Mouse (Mus musculus) ovary, postnatal 36 days (tissue): Measurements from ENCODE around the gene Fam160b1.
A peak's percentile ranks its signal among the peaks of the same experiment; 100 is the strongest.

Source experiments
- DNase-seq: peaks from one replicate; pipeline ENCODE4 v3.0.0; 2022; ENCODE audit warnings: low spot score, mixed read lengths

The Fam160b1 gene

DNA sequence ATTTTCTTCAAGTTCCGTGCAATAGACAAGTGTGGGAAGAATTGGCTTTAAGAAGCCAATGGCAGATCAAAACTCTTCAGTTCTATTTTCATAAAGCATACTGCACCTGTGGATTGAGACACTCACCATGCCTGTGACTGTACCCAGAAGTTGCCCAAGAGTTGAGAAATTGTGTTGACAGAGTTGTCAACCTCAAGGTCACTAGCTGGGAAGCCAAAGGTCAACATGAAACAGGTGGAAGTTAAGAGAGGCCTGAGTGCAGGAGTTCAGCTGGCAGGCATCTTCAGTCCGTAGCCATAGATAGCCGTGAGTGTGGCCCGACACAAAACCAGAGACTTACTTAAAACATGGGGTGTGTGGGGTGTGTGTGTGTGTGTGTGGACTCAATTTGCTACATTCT lies 6.7 kb downstream of the Fam160b1 start:
- DNase-seq, result no peak

GRCm38 (mm10) chr19:57367849-57368387 lies 7.4 kb downstream of the Fam160b1 start:
- no peak for DNase-seq

GRCm38 (mm10) chr19:57373276-57373811 lies 12.9 kb downstream of the Fam160b1 start:
- no peak for DNase-seq

DNA sequence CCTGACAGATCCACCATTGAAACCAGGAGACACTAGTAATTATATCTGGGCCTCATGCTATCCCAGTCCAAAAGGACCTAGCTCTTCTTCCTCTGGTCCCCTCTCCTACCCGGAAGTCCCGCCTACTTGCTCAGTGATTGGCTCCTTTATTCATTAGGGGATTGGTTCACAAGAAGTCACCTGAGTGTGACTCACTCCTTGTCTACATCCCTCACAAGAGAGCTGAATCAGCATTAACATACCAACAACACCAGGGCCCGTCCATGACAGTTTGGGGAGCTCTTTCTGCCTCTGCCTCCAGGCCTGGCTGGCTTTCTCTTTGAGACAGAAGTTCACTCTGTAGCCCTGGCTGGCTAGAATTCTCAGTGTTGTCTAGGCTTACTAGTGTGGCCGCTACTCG lies 14.7 kb downstream of the Fam160b1 start:
- no peak for DNase-seq

GRCm38 (mm10) chr19:57375746-57376145 lies 15.3 kb downstream of the Fam160b1 start:
- DNase-seq, result no peak

- DNase-seq, result no peak
Observed at GRCm38 (mm10) chr19:57377043-57377703, 16.7 kb downstream of the Fam160b1 start.

- no peak for DNase-seq
Observed at GRCm38 (mm10) chr19:57386176-57386693, 25.8 kb downstream of the Fam160b1 start.

DNA sequence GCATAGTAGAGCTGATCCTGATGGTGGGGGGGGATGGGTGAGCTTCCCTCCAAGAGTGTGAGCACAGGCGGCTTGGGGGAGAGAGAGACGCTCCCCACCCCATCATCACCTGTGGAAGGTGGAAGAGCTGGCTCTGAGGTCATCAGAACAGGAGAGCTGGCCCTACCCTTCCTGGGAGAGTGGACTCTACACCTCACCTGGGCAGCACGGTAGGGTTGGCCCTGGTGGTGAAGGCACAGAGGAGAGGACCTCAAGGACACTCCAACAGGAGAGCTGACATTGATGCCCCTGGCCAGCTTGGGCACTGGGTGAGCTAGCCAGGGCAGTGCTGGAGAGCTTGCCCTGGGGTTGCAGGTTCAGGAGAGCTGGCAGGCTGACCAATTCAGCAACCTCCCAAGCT lies 31.1 kb downstream of the Fam160b1 start:
- no peak for DNase-seq

- no peak for DNase-seq
Observed at GRCm38 (mm10) chr19:57393357-57393957, 33.0 kb downstream of the Fam160b1 start.

DNA sequence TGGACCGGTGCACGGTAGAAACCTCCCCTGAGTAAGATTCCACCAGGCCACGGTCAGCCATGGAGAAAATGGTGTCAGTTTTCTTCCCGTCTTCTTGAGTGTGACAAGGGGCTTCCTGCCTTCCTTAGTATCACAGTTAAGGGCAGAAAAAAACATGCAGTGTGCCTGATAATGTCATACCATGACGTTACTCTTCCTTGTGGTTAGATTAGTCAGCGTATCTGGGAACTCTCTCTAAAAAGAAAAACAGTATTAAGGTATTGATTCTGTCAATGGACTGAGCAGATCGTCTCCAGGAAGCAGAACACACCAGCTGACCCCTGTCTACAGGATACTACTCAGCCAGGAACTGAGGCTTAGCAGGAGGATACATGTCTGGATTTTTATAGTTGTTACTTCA lies 36.1 kb downstream of the Fam160b1 start:
- DNase-seq, result no peak

DNA sequence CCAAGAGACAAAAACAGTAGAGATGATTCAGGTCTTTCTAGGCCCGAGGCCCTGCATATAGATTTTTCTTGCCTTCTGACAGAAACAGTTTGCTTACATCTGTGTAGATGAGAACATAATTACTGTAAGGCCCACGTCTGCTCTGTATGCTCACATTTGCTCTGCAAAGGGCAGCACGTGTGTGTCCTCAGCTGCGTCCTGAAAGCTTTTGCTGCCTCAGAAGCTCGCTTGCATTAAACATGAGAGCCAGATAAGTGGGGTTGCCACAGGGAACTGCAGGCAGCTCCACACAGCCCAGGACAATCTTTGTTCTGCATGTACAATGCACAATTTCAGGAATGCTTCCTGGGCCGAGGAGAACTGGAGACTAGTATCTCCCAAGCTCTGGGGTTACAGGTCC lies 41.9 kb downstream of the Fam160b1 start:
- no peak for DNase-seq

- peak; percentile 82 for DNase-seq
Observed at GRCm38 (mm10) chr19:57403700-57404501, 43.4 kb downstream of the Fam160b1 start.

DNA sequence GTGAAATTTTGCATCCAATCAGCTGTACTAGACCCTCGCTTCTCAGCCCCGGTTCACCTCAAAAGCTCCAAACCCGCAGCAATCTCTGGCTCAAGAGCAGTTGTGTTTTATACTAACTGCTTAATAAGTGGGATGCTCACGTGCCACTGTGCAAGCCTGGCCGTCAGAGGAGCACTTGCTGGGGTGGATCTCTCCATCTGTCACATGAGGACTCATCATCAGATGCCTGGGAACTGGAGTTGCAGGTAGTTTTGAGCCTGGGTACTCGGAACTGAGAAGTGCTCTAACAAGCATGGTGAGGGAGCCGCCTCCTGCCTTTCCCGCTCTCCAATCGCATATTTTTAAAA lies 44.0 kb downstream of the Fam160b1 start:
- DNase-seq, result no peak

DNA sequence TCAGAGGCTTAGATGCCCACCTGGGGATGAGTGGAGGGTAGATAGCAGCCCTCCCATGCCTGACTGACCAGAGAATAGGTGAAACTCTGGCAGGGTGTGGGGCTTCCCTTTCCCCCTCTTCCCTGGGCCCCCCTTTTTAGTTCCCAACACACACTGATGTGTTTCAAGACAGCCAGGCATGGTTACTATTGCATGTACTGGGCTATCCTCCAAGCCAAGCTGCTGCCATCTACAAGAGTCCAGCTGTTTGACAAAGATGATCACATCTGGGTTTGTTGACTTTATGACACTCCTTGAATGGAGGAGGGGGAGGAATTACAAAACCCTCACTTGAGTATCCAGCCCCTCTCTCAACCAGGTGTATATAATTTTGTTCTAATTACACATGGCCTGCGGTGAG lies 47.5 kb downstream of the Fam160b1 start:
- no peak for DNase-seq

DNA sequence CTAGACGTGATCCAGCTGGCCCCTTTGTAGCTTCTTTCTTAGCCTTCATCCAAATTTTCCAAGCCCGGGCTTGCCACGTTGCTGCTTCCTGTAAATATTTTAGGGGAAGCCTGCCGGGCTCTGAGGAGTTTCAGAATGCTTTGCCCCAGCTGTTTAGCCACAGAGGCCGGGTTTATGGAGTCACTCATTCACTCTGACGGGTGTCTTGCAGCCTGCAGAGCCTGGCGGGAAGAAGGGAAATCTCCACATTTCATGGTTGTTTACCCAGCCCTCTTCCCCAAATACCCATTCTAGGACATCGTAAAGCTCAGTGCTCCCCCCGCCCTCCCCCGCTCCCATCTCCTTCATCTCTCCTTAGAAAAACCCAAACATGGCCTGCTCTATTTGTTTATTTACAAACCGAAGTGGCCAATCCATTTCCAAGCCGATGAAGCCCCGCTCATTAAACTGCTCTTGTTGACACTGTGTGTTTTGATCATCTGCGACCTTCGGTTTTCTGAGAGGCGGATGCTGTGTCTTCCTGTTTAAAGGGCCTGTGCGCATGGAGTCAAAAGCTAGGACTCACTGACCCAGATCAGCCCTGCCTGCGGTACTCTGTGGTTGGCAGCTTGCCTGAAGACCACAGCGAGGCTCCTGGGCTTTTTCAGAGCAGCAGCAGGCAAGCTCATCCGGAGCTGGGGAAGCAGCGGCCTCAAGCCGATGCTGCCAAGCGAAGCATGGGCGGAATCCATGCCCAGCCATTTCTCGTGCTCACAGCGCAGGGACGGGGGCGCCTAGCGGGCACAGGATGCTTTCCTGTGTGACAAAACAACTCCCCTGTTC lies 51.1 kb downstream of the Fam160b1 start:
- DNase-seq, result peak; percentile 77

- DNase-seq, result no peak
Observed at GRCm38 (mm10) chr19:57413170-57413569, 52.7 kb downstream of the Fam160b1 start.

GRCm38 (mm10) chr19:57413918-57414317 lies 53.4 kb downstream of the Fam160b1 start:
- no peak for DNase-seq

DNA sequence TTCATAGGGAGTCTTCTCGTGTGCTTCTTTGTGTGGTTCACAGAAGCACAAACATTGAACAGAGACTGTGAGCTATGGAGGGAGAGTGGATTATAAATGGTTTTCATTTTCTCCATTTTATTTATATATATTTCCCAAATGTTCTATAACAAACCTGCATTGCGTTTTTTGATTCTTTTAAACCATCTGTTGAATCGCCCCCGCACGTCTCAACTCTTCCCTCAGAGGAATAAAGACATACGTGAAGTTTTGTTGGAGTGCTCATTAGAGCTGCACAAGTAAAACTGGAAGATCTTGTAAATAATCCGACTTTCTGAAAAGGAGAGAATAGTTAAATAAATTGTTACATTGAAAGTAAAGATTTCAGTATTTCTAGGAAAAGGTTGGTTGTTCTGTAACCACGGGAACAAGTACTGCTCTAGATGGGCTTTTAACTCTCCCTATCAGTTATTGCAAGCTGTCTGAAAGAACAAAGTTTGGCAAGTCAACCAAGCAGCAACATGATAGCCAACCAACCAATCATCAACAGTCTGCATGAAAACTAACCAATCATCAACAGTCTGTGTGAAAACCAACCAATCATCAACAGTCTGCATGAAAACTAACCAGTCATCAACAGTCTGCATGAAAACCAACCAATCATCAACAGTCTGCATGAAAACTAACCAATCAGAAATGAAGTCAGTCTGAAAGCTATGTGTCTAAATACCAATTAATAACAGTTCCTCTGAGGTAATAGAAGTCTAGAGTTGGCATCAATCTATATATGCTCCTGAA lies 54.7 kb downstream of the Fam160b1 start:
- DNase-seq, result no peak

DNA sequence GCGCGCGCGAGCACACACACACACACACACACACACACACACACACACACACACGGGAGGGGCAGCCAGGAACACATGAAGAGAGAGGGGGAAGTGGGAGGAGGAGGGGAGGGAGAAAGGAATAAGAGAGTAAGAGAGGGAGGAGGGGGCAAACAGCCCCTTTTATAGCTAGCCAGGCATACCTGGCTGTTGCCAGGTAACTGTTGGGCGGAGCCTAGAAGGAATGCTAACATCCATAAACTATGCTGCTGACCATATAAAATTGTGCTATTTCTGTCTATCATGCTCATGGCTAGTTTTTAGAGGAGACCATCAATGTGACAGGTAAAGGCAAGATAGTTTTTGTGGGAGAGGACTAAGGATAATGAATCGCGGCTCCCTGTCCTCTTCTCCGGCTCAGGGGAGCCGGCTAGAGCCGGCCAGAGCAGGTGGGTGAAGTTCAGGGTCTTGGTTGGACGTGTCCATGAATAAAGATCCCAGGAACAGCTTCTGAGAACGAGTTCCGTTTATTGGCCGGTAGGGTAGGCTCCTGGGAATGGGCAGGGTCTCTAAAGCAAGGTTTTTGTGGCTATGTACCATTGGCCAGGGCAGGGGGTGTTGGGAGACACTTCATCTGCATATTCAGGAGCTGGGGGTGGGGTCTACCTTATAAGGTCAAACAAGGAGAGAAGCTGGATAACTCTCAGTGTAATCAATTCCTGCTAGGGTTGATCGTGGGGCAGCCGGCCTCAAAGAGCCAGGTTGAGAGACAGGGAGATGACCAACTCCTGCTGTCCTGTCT lies 57.5 kb downstream of the Fam160b1 start:
- DNase-seq, result no peak

GRCm38 (mm10) chr19:57423402-57423801 lies 62.9 kb downstream of the Fam160b1 start:
- DNase-seq, result no peak
